In genomic region chr8:29766252-29766920, GRCm38 (mm10) we compare ENCODE assay signal across 27 mouse cellular contexts.
DNase-seq lines count a peak whose midpoint lies in the region; ATAC-seq lines count a peak whose summit lies in the region.
"Had no signal": no experiment of that assay in that cellular context is flagged by ENCODE, and none has a peak within 500 bp of the region (broad histone marks: within the 10 kb centered on the region; RNA-seq: fewer than 3 reads in every experiment).

No protein-coding gene starts in this region.

- no peaks in the 10 kb centered on the region for H3K9me3 ChIP-seq in kidney, embryonic 16.5 days (ENCODE audit: low read length)
- H3K9me3 ChIP-seq: hindbrain, embryonic 13.5 days; liver, embryonic 13.5 days; stomach, embryonic 15.5 days had no signal

- no peak overlapping the region for H3K9ac ChIP-seq in kidney, embryonic 16.5 days (replicated peaks; ENCODE audit: low read length)
- H3K9ac ChIP-seq: hindbrain, embryonic 13.5 days; liver, embryonic 13.5 days; stomach, embryonic 15.5 days had no signal

- WGBS in kidney, embryonic 16.5 days, result 50% methylated on average over 1 of the region's 1 CpGs

- no peaks in the 10 kb centered on the region for H3K36me3 ChIP-seq in kidney, embryonic 16.5 days (ENCODE audit: insufficient read depth, low read length)
- H3K36me3 ChIP-seq: hindbrain, embryonic 13.5 days; liver, embryonic 13.5 days; stomach, embryonic 15.5 days had no signal

- H3K4me2 ChIP-seq in kidney, embryonic 16.5 days (replicated peaks; ENCODE audit: low read depth, low read length), result no peak overlapping the region
- H3K4me2 ChIP-seq: heart, embryonic 11.5 days; hindbrain, embryonic 13.5 days; liver, embryonic 13.5 days; midbrain, embryonic 11.5 days; stomach, embryonic 15.5 days had no signal

- ATAC-seq in kidney, embryonic 16.5 days (ENCODE audit: low FRiP score, low TSS enrichment), result peak; percentile 85
- ATAC-seq in activated CD4-positive, CD25-positive, alpha-beta regulatory T cell, adult 4 months, result no peak
- ATAC-seq: forebrain, embryonic 16.5 days; intestine, embryonic 16.5 days; midbrain, embryonic 16.5 days had no signal

- no peak overlapping the region for H3K27ac ChIP-seq in kidney, embryonic 16.5 days (ENCODE audit: low read length)
- H3K27ac ChIP-seq: gastrocnemius, adult 2 months; hindbrain, embryonic 13.5 days; liver, embryonic 13.5 days; stomach, embryonic 15.5 days had no signal

- no peaks in the 10 kb centered on the region for H3K27me3 ChIP-seq in kidney, embryonic 16.5 days (ENCODE audit: insufficient read depth, low read length)
- H3K27me3 ChIP-seq: CH12.LX; hindbrain, embryonic 13.5 days; liver, embryonic 13.5 days; stomach, embryonic 15.5 days had no signal

- peak; percentile 10 for DNase-seq in embryo, embryonic 10 days (ENCODE audit: low spot score)
- DNase-seq in embryo, embryonic 10.5 days (ENCODE audit: low spot score), result no peak
- peak; percentile 23 for DNase-seq in kidney, adult 18-20 months
- DNase-seq in kidney, postnatal 36 days, result peak; percentile 65 to 75
- DNase-seq in right cerebral cortex, postnatal 36 days (ENCODE audit: low spot score in 2 of 2), result no peak
- DNase-seq: adrenal gland, postnatal 10 days; cerebellum, adult 8-10 months; cerebellum, postnatal 25 days; gastrocnemius, adult 2 months; gastrocnemius, postnatal 36 days; heart, adult 18-20 months; heart, postnatal 4 days; liver, embryonic 13.5 days; lung, adult 2 months; lung, postnatal 10 days; right cerebral cortex, postnatal 14 days had no signal

- H3K4me3 ChIP-seq in kidney, embryonic 16.5 days (ENCODE audit: low read length), result no peak overlapping the region
- H3K4me3 ChIP-seq: erythroblast, embryonic 14.5 days; gastrocnemius, adult 2 months; hindbrain, embryonic 13.5 days; liver, embryonic 13.5 days; stomach, embryonic 15.5 days had no signal

- no peaks in the 10 kb centered on the region for H3K4me1 ChIP-seq in kidney, embryonic 16.5 days (ENCODE audit: insufficient read depth, low read length)
- H3K4me1 ChIP-seq: hindbrain, embryonic 13.5 days; liver, embryonic 13.5 days; stomach, embryonic 15.5 days had no signal

Comparison
In these comparisons a context has a peak if more than half of its experiments do, and no peak if none do; other contexts are left out.
1. DNase-seq: peak in embryo, embryonic 10 days (single experiment), kidney, adult 18-20 months (single experiment) and kidney, postnatal 36 days (2 of 2); none in embryo, embryonic 10.5 days (single experiment) and right cerebral cortex, postnatal 36 days (0 of 2).